Mouse (Mus musculus) kidney, adult 8-10 months (tissue): ENCODE measurements at regions not wholly inside any gene's neighbourhood (a gene's known extent, or its start where the extent isn't known, plus 50 kb on each side); places are given as distances from the start of the nearest gene placed in this dataset.

Source experiments
- DNase-seq, 2 experiments: peaks; one replicate each; pipeline ENCODE4 v3.0.0; 2022

DNA sequence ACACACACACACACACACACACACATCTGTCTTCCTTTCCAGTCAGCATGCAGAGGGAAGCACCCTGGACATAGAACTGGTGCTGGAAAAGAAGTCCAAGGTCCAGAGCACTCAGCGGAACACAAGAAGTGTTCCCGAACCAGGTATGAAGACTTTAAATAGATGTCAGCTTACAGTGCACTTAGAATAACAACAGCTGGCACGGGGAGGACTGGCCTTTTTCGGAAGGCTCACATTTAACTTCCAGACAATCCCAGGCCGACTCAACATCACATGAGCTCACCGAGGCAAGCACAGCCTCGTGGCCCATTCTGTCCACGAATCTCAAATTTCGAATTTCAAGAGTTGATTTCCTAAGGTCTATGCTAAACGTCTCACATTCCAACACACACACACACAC, 70.9 kb upstream of the Slc25a33 start:
- peak in 1 of 2 experiments; percentile 42 for DNase-seq

- no peak for DNase-seq
These were observed 69.7 kb upstream of the Slc25a33 start for GRCm38 (mm10) chr4:149843736-149844135.

- no peak for DNase-seq
These were observed 68.8 kb upstream of the Slc25a33 start for GRCm38 (mm10) chr4:149842906-149843305.

DNA sequence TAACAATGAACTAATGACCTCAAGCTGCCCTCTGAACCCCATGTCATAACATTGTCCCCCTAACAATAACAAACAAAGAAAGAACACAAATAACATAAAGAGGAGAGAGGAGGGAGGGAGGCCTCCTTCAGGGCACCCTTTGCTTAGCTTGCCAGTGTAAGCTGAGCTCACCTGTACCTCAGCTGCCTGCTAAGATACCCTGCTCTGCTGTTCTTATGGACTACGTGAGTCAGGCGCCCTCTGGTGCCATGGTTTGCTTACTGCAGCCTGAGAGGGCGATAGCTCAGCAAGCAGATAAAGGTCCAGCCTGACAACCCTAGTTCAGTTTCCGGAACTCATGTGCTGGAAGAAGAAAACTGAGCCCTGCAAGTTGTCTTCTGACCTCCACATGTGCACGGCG, 67.8 kb upstream of the Slc25a33 start:
- peak; percentile 43 to 68 for DNase-seq

GRCm38 (mm10) chr4:149840511-149841292, 66.6 kb upstream of the Slc25a33 start:
- DNase-seq: no peak

- DNase-seq: peak in 1 of 2 experiments; percentile 56
These were observed 64.6 kb upstream of the Slc25a33 start for GRCm38 (mm10) chr4:149838682-149839081.

DNA sequence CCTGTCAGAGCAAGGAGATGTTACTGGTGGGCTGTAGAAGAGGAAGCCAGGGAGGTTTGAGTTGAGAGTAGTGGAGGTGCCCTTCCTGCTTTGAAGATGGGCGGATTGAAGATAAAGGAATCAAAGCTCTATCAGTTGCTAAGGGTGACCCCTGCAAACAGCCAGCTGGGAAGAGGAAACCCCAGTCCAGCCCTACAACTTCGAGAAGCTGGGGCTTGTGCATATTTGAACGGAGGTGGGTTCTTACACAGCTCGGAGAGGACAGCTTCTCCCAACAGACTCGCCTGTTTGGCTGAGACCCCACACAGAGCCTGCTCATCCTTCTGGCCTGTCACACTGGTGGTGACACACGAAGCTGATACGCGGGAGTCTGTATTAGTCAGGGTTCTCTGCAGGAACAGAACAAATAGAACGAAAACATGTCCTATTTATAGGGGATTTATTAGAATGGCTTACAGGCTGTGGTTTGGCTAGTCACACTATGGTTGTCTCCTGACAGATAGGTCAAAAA, 60.6 kb upstream of the Slc25a33 start:
- DNase-seq: no peak

GRCm38 (mm10) chr4:149832446-149833101, 58.5 kb upstream of the Slc25a33 start:
- DNase-seq: no peak

- DNase-seq: no peak
These were observed 56.6 kb upstream of the Slc25a33 start for GRCm38 (mm10) chr4:149830551-149831192.

DNA sequence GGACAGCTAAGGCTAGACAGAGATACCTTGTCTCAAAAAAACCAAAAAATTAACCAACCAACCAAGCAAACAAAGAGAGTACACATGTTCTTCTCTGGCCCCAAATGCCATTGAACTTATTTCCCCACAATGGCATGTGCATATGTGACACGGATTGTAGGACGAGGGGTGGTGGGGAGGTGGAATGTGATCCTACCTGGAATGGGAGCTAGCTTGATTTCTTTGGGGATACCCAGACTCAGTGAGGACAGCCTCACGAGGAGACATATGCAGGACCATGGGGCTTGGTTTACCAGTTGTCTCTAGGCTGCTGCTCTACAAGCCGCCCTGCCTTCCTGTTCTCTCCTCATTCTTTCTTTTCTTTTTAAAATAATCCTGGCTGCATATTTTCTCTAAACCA, 55.9 kb upstream of the Slc25a33 start:
- DNase-seq: no peak

GRCm38 (mm10) chr4:149827784-149828183, 53.7 kb upstream of the Slc25a33 start:
- no peak for DNase-seq
